Mouse (Mus musculus) B cell, adult 2 months (primary cell): ENCODE data around the gene H1foo.
A peak's percentile ranks its signal among the peaks of the same experiment; 100 is the strongest.

ENCODE experiments used
- DNase-seq, 2 experiments: peaks; one replicate each; pipeline ENCODE4 v3.0.0; 2022

The H1foo gene

DNA sequence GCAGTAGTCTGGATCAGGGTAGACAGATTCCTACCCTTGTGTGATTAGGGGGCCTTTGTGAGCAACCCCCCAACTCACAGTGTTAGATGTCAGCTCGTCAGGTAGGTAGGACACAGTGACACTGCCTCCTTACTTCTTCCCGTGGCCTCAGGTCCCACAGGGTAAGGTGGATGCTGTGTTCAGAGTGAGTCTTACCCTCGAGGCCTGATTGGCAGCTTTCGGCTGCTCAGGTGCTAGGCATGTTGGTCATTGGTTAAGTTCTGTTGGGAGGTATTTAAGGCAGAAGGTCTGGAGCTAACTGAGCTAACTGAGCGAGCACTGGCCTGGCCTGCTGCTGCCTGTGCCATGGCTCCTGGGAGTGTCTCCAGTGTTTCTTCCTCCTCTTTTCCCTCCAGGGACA is at the start of gene H1foo:
H1foo (plus strand) TSS at position 301 of the 400 bp plus-strand sequence.
- DNase-seq = no peak

DNA sequence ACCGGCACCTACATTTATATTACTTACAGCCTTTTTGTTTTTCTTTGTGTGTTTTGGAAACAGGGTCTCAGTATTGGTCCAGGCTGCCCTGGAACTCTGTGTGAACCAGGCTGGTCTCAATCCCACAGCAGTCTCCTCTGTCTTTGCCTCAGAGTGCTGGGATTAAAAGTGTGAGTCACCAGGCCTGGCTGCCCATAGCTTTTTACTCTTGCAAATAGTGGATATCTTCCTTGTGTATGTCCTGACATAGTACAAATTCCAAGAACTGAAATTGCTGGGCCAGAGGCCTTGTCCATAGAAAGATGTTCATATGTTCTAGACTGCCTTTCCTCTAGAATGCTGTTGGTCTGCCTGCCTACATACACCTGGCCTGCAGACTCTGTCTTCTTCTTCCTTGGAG is 48.4 kb upstream of the H1foo start:
- DNase-seq = no peak

DNA sequence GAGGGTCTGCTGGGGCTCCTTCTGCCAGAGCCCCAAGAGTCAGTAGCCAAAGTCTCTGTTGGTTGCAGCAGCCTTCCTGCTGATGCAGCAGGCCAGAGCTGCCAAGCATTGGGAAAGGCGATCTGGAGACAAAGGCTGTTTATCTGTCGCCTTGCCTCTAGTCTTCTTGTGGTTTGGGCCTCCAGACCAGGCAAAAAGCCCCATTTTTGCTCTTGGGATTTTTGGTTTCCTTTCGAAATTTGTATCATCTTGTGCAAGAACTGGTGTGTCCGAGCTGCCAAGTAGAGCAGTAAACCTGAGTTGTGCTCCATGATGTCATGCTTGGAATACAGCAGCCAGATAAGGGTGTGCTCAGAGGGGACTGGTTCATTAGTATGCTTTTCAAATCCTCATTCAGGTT is 47.6 kb upstream of the H1foo start:
- DNase-seq = no peak

DNA sequence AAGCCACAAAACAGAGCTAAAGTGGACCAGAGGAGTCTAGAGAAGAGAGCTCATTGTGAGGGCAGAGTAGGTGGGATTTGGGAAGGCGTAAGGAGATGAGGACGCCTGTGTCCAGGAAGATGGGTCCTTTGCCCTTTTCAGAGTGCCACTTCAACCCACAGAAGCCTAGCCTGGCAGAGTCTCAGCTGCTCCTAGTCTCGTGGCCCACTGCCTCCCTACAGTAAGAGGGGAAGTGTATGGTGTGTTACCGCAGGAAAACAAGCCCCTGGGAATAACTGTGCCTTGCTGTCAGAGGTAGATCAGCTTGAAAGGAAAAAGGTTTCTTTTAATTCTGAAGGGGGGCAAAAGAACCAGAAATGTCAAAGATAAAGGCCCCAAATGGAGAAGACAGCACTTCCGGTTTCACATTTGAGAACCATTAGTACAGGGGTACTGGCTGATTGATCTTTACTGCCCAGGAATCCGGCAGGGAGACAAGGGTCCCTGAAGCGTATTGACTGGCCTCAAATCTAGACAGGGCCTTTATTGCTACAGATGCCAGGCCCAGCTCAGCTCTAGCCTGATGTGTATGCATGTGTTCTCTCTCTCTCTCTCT is 46.7 kb upstream of the H1foo start:
- peak; percentile 36 to 40 for DNase-seq

DNA sequence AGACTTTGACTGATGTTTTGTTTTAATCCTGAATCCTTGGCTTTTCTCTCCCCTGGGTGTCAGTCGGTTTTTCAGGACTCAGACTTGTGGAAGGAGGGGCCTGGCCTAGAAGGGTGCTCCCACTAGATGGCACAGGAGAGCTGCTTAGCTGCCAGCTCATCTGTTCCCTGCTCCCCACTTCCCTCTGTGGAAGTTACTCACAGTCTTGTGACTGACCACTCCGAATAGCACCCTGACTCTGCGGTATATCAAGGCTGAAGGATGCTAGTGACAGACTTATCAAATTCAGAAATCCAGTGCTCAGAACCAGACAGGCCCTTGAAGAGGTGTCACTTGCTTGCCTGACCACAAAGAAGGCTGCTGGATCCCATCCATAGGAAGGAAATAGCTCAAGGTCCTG is 43.7 kb upstream of the H1foo start:
- DNase-seq = peak; percentile 40 to 44

DNA sequence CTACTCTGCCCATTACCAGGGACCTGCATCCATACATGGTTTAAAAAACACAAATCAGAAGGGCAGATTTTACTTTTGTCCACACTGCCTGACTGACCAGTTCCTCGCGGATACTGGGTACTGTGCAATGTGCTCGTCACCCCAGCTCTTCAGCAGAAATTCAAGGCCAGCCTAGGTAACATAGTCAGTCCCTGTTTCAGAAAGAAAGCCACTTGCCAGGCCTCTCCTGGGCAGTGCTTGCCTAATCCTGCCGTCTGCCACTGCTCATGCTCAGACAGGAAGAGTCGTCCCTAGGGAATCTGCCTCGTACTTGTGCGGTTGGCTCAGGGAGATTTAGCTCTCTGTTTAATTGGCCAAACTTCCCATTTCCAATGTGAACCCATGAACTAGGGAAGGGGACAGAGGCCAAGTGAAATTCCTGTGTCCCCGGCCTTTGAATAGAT is 43.2 kb upstream of the H1foo start:
- DNase-seq = no peak

DNA sequence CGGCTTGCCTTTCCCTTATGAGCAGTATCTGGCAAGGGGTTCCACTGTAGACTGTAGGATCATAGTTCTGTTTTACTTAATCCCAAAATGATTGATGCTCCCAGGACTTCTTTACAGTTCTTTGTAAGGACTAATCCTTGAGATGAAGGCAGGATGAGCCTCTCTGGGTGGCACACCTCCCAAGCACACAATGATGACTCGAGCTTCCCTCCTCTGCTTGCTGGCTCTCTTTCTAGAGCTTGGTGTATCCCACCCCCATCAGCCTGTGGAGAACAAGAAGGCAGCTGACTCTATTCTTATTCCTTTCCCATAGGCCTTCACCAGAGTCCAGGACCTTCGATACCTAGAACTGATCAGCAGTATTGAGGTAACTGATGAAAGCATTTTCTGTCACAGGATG is 42.2 kb upstream of the H1foo start:
- DNase-seq = no peak

DNA sequence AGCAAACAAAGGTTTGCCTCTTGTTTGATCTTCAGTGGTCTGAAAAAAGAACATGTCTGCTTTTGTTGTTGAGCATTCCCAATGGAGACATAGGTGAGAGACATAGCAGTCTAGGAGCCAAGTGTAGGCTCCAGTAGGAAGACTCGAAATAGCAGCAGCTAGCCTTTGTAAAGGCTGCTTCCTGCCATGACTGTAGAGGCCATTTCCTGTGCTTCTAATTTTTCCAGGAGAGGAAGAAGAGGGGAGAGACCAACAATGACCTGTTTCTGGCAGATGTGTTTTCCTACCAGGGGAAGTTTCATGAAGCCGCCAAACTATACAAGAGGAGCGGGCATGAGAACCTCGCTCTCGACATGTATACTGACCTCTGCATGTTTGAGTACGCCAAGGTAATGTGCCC is 39.2 kb upstream of the H1foo start:
- no peak for DNase-seq

DNA sequence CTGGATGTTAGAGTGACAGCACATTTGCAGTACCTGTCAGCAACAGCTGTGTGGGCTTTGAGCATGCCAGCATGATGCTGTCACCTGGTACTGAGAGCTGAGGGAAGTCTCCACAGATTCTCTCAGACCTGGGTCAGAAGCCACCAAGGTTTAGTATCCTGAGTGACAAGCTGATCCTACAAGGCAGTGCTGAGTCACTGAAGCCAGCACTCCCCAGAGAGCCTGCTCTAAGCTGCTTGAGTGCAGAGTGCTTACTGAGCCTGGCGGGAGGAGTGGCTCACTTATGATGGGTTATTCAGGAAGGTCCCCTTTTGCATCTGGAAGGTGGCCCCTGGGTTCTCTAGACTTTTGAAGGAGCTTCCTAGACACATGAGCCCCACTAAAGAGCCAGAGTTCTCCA is 38.3 kb upstream of the H1foo start:
- DNase-seq = no peak

DNA sequence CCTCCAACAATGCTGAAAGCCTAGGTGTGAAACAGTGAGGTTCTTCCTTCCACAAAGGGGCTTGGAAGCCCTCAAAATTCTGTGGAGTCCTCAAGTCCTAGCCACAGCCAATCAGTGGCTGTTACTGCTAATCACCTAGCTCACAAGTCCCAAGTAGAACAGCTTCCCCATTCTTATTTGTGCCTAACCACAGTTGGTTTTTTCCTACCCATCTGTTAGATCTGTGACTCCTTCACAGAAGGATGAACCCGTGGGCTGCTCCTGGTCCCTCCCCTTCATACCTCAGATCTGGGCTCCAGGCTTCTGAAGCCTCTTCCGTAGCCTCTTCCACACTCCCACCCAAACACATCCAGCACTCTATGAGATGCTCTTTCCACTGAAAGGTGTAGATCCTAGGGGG is 37.9 kb upstream of the H1foo start:
- DNase-seq = no peak

DNA sequence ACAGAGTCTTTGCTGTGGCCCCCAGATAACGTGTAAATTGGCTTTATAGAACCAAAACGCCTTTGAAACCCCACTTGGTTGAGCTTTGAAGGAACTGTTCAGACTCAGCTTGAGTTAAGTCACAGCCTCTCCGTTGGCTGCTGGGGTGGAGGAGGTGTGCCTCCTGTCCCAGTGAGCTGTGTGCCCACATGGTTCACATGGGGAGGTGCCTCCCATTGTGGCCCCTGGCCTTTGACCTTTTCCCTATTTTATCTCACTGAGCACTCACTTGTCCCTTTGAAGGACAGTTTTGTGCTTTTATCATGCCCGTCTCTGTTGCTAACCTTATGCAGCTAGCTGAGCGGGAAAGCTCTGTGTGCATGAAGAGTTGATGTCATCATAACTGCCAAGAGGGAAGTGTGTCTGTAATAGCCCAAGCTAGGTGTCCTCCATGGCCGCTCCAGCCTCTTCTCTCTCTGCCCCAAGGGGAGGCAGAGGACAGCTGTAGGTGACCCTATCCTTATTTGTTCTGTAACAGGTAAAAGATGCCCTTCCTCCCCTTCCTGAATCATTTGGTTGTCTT is 36.2 kb upstream of the H1foo start:
- peak in 1 of 2 experiments; percentile 15 for DNase-seq

DNA sequence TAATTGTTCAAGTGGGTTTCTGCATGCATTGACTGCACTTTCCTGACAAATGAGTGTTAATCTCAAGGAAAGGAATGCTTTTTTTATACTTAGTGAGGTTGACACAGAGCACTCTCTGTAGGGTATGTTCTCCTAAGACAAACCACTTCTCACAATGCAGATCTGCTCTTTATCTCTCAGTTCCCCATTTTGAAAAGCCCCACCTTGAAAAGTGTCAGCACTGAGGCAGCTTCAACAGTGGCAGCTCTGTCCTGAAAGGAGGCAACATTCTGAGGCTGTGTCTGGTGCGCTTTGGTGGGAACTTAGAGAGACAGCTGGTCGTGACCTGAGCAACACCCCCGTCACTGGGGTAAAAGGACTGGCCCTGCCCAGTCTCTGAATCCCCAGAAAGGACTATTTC is 35.7 kb upstream of the H1foo start:
- DNase-seq = peak; percentile 48 to 50

DNA sequence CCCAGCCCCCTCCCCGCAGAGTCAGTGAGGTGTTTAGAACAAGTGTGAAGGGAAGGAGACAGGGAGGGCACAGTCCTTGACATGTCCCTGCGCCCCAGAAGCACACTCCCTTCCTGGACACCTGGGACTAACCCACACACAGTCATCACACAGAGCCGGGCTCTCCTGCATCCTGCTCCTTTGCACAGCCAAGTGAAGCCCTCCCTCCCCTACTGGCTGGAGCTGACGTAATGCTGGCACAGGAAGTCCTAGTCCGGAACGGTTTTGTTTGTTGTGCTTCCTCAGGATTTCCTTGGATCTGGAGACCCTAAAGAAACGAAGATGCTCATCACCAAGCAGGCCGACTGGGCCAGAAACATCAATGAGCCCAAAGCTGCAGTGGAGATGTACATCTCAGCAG is 34.8 kb upstream of the H1foo start:
- DNase-seq = peak in 1 of 2 experiments; percentile 10

DNA sequence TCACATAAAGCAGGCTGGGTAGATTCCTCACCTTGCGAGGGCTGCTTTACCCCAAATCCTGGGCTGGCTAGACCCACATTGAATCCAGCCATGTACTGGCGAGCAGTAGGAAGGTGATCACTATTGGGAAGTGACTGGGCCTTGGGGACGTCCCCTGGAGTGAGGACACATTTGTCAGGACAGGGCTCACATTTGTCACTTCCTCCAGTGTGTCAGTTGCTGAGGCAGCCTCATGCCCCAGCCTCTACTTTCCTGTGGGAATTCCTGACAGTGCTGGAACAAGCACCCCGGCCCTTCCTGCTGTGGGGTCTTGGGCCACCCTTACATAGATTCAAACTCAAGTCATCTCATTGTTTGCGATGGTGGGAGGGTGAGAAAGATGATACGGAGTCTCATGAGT is 33.0 kb upstream of the H1foo start:
- no peak for DNase-seq

DNA sequence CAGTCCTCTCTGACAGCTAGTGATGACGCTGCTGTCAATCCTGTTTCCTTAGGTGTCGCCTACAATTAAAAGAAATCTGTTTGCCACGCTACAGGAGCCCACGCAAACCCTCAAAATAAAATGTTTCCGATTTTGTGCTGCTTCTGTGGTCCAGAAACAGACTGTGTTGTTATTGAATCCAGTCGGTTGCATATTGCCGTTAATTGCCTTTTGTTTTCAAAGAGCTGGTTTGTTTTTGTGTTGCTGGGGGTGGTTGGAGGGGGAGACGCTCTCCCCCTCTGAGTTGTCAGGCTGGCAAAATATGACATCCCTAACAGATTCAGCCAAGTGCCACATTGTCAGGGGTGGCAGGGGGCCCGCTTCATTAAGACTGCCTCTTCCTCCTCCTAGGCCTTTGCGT is 31.3 kb upstream of the H1foo start:
- DNase-seq = no peak

DNA sequence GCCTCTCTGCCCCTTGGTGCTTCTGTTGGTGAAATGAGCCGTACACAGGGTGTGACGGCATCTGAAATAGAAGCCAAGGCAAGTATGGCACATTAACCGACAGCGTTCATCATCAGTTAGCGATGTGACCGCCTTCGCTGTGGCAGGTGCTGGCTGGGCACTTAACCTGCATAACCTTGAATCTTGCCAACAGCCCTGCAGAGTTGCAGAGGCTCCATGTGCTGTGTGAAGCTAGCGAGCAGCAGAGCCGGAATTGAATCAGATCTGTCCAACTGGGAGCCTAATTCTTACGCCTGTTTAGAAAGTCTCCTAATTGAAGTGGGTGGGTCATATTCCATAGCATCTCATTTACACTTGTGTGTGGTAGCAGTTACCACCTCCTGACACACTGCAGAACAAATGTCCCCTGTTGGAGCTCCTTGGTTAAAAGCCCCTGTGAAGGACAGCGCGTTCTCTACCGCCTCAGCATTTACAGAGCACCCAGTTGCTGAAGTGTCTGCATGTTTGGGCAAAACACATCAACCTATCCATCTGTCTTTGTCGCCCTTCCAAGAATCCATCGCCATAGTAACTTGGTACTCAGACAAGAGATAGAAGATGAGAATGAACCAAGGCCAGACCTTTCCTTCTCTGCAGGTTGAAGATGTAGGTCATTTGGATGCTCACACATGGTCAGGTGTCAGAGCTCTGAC is 30.1 kb upstream of the H1foo start:
- DNase-seq = no peak

DNA sequence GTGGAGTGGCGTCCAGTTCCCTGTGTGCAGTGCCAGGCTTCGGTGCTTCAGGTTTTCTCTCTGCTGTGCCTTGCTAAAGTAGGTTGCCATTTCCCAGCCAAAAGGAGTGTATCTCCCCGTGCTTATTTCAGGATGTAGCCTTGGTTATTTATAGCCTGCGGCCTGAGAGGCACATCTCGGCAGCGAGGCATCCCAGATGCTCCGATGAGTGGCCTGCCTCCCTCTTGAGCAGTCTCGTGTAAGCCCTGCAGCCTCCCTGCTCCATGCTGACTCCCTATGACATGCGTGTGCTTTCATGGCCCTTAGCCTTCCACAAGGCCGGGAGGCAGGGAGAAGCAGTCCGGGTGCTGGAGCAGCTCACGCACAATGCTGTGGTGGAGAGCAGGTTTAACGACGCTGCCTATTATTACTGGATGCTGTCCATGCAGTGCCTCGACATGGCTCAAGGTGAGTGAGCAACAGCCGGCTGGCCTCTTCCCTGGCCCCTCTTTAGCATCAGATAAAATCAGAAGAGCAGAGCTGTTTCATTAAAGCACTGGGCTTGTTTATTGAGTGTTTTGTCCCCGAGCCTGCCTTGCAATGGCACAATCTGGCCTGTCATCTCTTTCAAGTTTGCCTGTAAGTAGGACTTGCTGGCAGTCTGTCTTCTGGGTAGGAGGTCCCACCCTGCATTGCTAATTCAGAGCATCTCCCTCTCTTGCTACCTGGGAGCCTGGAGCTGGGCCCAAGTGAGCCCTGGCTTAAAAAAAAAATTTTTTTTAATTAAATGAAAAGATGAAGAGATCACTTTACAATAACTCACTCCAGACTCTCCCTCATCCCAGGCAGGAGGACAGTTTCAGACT is 28.9 kb upstream of the H1foo start:
- no peak for DNase-seq

DNA sequence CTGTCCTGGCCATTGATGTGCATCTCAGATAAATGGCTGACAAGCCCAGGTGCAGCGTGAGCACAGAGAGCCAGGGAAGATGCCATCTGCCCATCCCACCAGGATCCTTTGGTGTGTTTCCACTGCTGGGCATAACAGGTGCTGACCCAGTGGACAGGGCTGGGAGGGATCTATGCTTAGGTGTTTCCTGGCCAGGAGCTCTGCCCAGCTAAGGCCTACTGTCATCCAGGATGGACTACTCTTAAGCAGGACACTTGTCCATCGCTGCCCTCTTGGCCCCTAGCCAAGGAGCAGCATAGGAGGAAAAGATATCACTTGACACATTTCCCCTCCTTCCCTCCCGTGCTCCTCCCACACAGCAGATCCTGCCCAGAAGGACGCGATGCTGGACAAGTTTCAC is 28.1 kb upstream of the H1foo start:
- DNase-seq = no peak

DNA sequence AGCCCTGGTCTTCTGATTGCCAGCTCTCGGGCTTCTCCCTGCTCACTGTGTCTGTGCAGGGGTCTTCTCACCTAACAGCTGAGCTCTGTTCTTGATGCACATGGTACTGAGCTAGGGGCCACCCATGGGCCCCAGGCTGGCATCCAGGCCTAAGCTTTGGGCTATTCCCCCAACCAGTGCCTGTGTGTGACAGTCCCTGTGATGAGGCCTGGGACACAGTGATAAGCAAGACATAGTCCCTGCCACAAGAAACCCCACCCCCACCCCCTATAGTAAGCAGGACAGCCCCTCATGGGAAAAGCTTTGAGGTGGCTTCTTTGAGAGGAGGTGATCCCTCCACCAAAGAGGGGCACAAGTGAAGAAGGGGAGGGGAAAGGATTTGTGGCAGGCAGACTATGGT is 26.1 kb upstream of the H1foo start:
- DNase-seq = no peak

DNA sequence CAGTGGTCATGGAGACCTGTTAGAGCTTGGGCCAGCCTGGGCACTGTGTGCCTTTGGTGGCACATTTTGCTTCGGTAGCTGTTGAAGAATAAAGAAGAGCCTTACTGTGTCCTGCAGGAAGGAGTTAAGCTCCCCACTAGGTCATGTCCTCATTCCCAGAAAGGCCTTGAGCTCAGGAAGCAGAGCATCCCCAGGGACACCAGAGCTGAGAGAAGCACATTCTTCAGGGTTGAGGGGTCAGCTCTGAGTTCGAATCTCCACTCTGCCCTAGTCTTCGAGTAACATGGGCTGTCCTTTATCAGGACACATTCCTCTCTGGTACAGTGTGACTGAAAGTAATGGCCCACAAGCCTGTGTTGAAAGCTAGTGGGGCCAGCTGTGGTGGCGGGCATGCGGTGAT is 24.9 kb upstream of the H1foo start:
- no peak for DNase-seq

DNA sequence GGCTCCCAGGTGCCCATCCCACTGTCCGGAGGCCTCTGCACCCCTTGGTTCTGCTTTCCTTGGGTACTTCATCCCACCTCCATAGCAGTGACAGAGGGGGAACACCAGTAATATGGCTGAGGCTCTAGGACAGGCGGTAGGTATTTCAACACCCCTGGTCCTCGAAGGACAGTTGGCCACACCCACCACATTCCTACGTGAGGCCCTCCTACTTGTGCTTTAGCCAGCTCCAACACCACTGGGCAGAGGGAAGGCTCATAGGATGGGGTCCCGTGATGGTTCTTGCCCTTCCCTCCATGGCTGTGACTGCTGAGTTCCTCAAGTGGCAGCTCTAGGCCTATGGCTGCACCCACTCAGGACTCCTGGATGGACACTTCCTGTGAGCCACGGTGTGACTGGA is 19.9 kb upstream of the H1foo start:
- DNase-seq = no peak

DNA sequence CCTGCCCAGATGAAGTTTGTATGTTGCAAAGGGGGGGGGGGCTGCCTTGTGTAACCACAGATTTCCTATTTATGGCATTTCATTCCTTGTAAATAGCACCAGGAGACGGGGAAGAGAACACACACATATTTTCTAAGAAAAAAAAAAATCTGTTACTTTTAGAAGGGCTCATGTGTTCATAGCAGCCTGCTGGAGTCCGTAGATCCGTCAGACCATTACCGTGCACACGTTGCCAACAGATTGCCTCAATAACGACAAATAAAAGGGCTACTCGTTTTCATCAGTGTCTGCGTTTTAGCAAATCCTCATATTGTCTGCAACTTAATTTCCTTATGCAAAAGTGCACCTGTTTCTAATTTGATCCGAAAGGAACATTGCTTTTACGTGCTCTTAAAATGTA is 18.3 kb upstream of the H1foo start:
- DNase-seq = no peak

DNA sequence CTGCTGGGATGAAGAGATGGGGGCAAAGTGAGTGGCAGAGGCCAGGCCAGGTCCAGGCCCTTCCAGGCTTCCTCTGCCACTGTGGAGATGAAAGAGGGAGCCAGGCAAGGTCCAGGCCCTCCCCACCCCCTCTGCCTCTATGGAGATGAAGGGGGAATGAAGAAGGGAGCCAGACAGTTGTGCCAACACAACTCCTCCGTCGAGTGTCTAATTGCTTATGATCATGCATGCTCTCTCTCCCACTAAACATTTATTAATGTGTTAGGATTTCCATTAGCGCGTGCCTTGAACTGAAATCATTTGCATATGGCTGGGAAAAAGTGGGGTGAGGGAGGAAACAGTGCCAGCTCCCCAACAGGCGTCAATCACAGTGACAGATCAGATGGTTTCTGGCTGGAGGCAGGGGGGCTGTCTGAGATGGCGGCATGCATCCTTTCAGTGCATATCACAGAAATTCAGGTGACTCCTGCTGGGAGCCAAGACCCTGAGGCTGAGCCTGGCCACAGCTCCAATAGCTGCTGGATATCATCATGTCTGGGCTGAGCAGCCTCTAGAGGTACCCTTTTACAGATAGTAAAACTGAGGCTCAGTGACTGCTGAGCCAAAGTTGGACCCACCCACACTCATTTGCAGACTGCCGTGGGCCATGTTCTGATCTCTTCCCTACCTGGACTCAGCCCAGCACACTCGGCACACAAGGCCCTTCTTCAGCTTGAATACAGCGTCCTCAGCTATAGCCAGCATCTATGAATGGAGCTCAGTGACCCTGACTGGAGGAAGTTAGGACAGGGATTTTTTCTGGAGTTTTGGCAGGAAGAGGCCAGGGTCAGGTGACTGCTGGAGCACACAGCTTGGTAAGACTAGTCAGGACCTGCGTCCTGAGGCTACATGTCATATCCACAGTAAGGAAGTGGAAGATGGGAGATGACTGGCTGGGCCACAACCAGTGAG is 17.2 kb upstream of the H1foo start:
- no peak for DNase-seq
